Mouse (Mus musculus) urinary bladder, postnatal 4 days (tissue): ENCODE results near the gene a.
"Not testable (repeated sequence)": the region's sequence is repeated elsewhere in the genome, so short reads cannot be mapped to it uniquely, and the experiment has no call there.

Source experiments
- DNase-seq, 2 experiments: peaks; one replicate each; pipeline ENCODE4 v3.0.0; 2021 to 2022; ENCODE audit warnings: low spot score in 2 of 2

Gene a

GRCm38 (mm10) chr2:154991411-154991810 lies 200.2 kb downstream of the a start:
- DNase-seq: no peak

- no peak for DNase-seq
Measured at GRCm38 (mm10) chr2:154992083-154992482, 200.9 kb downstream of the a start.

GRCm38 (mm10) chr2:155005491-155005890 lies 214.3 kb downstream of the a start:
- DNase-seq: no peak

- DNase-seq: no peak
Measured at GRCm38 (mm10) chr2:155011086-155011656, 220.0 kb downstream of the a start.

DNA sequence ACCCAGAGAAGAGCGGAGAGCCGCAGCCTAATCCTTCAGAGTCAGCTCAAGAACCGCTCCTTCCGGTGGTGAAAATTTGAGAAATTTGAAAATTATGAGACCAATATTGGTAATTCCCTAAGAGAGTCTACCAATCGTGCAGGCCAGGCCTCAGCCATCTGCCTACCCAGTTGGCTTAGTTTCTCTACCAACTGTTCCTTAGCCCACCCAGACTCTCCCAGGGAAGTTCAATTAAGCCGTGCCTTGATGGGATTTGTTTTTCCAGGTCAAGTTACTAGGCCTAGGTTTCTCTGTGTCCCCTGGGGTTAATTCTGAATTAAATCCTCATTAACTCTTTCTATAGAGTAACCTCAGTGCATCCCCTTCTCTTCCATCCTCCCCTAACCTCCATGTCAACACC lies 221.8 kb downstream of the a start:
- no peak for DNase-seq

DNA sequence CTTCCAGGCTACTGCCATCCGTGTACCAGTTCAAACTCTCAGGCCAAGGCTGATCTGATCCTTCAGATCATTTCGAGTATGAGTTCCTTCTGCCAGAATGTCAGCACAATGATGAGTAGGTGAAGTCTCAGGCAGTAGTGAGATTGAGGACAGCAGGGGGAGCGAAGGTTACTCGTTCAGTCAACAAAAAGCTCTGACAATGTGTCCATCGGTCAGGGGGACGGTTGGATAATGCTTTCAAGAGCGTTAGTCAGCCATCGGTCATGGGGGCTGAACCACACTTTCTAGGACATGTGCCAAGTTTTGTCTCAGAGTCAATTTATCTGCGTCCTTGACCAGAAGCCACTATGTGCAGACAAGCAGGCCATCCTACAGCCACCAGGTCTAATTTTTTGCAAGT lies 225.5 kb downstream of the a start:
- DNase-seq: not testable (repeated sequence)

GRCm38 (mm10) chr2:155018251-155018755 lies 227.1 kb downstream of the a start, which contains the start of gene Gm14226:
Gene Gm14226, plus strand, starts transcription at chr2:155018266.
- not testable (repeated sequence) for DNase-seq

DNA sequence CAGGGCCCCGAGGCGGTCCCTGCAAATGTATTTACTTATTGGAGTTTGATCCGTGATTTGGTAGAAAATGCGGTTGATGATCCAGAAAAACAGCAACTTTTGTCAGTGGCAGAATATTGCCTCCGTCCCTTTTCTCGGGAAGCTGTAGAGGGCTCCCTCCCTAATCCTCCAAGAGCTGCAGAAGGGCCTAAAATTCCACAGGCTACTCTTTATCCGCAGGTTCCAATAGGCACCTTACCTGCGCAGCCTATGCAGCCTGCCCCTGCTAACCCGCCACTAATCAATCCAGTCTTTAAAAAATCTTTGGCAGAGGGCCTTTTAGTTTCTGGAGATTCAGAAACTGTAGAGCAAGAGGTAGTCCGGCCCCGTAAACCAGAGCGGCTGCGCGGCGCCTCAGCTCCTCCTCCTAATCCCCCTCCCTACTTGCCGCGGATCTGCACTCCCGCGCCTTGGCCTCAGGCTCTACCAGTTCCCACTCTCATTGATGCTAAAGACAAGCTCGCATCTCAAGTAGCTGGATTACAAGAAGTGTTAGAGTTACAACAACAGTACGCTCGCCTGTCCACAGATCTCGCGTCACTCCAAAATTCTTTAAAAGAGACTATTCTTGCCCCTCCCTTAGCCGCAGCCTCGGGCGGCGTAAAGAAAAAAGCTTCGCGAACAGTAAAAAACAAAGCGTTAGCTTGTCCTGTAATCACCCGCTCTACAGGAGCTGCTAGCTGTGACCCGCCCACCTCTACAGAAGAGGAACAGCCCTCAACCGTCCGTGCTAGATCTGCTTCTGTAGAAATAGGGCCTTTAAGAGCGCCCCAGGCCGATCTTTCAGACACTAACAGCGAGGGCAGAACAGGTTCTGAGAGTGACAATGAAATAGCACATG lies 227.8 kb downstream of the a start:
- DNase-seq: peak; percentile 59 to 71

- peak; percentile 82 to 93 for DNase-seq
Measured at GRCm38 (mm10) chr2:155019673-155020072, 228.5 kb downstream of the a start.

DNA sequence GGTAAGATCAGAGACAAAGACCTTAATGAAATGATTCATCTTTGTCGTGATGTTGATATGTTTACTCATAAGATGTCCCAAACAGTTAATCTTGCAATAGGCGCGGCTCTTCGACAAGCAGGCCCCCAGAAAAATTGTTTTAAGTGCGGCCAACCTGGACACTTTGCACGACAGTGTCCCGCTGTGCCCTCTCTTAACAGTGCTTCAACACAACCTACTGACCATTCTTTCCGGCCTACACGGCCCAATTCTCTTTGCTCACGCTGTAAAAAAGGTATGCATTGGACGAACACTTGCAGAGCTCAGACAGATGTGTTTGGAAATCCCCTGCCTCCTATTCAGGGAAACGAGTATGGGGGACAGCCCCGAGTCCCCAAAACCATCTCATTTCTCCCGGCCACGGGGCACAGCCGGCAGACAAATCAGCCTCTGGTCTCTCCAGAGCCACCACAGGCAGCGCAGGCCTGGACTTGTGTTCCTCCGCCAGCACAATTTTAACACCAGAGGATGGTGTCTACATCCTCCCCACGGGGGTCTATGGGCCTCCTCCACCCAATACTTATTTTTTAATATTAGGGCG lies 229.1 kb downstream of the a start:
- not testable (repeated sequence) for DNase-seq

DNA sequence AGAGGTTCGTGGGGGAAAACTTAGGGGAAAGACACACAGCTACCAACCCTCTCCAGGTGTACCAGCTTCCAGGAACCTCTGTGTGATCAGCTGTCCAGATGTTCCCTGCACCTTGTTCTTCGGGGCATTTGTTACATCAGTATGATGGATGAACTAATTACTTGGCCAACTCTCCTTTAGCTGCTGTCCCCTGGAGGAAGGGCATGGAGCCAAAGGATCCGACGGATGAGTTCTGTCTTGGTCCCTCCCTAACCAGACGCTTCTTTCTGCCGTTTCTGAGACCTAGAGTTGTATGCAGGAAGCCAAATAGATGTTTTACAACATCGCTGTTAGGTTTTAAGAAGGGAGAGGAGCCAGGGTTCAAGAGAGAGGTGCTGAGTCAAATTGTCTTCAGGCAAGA lies 239.6 kb downstream of the a start:
- no peak for DNase-seq

GRCm38 (mm10) chr2:155032938-155033710 lies 241.9 kb downstream of the a start:
- no peak for DNase-seq

DNA sequence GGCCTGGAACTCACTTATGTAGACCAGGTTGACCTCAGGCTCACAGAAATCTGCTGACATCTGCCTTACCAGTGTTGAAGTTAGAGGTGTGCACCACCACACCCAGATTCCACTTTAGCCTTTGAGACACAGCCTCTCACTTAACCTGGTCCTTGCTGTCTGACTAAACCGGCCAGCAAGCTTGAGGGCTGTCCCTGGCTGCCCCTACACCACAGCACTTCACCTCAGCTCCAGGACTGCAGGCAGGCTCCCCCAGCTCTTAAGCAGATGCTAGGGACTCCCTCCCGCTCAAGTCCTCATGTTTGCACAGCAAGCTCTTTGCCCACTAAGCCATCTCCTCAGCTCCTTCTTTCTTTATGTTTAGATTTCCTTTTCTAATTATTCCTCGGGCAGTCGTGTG lies 248.8 kb downstream of the a start:
- DNase-seq: no peak

GRCm38 (mm10) chr2:155044542-155044941 lies 253.3 kb downstream of the a start:
- no peak for DNase-seq

GRCm38 (mm10) chr2:155045075-155045474 lies 253.9 kb downstream of the a start:
- no peak for DNase-seq

DNA sequence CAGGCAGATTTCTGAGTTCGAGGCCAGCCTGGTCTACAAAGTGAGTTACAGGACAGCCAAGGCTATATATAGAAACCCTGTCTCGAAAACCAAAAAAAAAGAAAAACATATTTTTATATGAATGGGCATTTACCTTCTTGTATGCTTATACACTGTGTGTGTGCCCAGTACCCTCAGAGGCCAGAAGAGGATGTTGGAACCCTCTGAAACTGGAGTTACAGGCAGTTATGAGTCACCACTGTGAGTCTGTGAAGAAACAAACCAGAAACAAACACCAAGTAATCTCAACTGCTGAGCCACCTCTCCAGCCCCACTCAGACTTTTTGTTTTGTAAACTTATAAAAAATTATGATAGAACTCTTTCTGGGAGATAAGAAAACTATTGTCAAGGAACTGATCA lies 255.6 kb downstream of the a start:
- DNase-seq: no peak

DNA sequence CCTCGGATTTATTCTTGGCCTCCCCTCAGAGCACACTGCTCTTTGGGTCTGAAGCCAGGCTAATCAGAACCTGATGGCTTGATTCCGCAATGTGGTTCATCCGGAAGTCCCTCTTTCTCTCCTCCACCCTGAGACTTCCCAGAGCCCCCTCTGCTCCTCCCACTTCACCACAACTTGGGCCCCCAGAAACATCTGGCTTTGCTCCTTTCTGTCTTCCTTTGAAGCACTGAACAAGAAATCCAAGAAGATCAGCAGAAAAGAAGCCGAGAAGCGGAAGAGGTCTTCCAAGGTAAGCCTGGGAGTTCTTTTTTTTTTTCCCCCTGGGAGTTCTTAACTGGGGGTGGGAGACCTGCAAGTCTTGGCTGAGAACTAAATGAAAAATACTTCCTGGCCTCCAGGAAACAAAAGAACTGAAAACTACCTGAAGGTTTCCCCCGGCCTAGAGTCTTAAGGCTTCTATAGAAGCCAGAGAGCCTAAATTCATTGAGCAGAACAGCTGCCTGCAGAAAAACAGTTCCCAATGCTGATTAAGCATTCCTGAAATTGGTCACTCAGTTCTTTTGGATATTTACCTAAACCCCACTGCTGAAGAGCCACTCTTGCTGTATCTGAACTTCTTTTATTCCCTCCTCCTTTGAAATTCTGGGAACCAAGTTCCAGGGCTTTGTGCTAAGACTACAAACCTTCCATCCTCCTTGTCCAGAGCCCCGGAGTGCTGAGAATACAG lies 256.4 kb downstream of the a start:
- no peak for DNase-seq

GRCm38 (mm10) chr2:155050108-155050503 lies 258.9 kb downstream of the a start:
- DNase-seq: no peak

GRCm38 (mm10) chr2:155050504-155051236 lies 259.5 kb downstream of the a start:
- DNase-seq: peak; percentile 91 to 96

GRCm38 (mm10) chr2:155051622-155052351 lies 260.6 kb downstream of the a start:
- DNase-seq: no peak
